Comparison of ENCODE assay signal across 15 mouse cellular contexts in the genomic region with DNA sequence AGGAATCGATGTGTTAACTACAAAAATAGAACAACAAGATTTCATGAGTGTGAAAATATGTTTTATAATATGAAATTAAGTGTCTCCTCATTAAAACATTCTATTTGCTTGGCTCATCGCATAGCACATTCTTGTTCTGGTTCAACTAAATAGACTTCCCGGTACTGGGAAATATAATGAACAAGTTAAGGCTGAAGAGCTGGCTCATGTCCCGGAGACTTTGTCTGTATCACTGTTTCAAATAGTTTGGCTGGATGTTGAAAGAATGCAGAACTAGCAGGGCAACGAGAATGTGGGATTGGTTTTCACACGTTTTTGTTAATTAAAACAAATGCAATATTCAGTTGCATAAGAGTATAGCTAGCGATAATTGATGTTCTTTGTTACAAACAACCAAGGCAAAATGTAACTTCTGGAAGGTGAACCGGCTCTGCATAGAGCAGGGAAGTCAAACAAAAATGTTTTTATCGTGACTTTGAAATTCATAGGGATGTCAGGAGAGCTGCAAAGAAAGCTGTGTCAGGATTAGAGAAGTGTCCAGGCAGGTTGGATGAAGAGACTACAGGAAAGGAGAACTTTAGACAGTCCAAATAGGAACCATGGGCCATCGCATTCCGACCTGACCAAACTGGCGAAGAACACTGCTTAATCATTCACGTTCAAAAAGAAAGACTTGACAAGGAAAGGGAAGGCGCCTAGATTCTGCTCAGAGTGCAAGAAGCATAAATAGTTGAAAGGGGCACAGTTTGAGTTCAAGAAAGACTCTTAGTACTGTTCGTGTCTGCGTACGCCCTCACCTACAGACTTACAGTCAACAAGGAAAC. TPM values are rescaled to one million over a fixed set of nuclear protein-coding genes. Genes with fewer than 3 reads are reported as not detected.
A peak's percentile ranks its signal among the peaks of the same experiment; 100 is the strongest.
DNase-seq lines count a peak whose midpoint lies in the region; ATAC-seq and TF ChIP-seq lines count a peak whose summit lies in the region.
"Had no signal": no experiment of that assay in that cellular context is flagged by ENCODE, and none has a peak within 500 bp of the region (broad histone marks: within the 10 kb centered on the region; RNA-seq: fewer than 3 reads in every experiment).

No protein-coding gene starts in this region.

- 68% methylated on average over 17 of the region's 17 CpGs for WGBS in forebrain, embryonic 15.5 days
- 85% methylated on average over 17 of the region's 17 CpGs for WGBS in forebrain, embryonic 12.5 days
- 64% methylated on average over 17 of the region's 17 CpGs for WGBS in embryonic facial prominence, embryonic 15.5 days
- WGBS in lung, postnatal 0 days = 64% methylated on average over 17 of the region's 17 CpGs
- WGBS in hindbrain, postnatal 0 days = 74% methylated on average over 17 of the region's 17 CpGs

- TF ChIP-seq EP300 in lung, postnatal 0 days (IDR thresholded peaks at IDR 0.05) = no peak

- 0 out of 2 replicates have a peak, but pooled peaks have one; percentile 11 for ATAC-seq in forebrain, embryonic 15.5 days (replicated peaks)
- no peak for ATAC-seq in forebrain, embryonic 12.5 days (ENCODE audit: low FRiP score)
- ATAC-seq in embryonic facial prominence, embryonic 15.5 days (ENCODE audit: insufficient number of reproducible peaks, low FRiP score, low TSS enrichment, low read depth) = no peak
- no peak; the same call in 1 of the 2 replicates for ATAC-seq in lung, postnatal 0 days
- no peak for ATAC-seq in hindbrain, postnatal 0 days
- ATAC-seq: forebrain, postnatal 0 days had no signal

- no peak overlapping the region for H3K27ac ChIP-seq in forebrain, embryonic 15.5 days (replicated peaks)
- H3K27ac ChIP-seq in forebrain, embryonic 12.5 days = no peak overlapping the region
- H3K27ac ChIP-seq in embryonic facial prominence, embryonic 15.5 days (replicated peaks) = peak overlapping the region; percentile 60
- H3K27ac ChIP-seq in lung, postnatal 0 days (ENCODE audit: low read length) = no peak overlapping the region
- H3K27ac ChIP-seq in hindbrain, postnatal 0 days = no peak overlapping the region
- H3K27ac ChIP-seq: hindbrain, embryonic 13.5 days; limb, embryonic 15.5 days; neural tube, embryonic 15.5 days had no signal

- no peaks in the 10 kb centered on the region for H3K4me1 ChIP-seq in forebrain, embryonic 15.5 days
- H3K4me1 ChIP-seq in forebrain, embryonic 12.5 days = no peaks in the 10 kb centered on the region
- H3K4me1 ChIP-seq in embryonic facial prominence, embryonic 15.5 days = no peaks in the 10 kb centered on the region
- H3K4me1 ChIP-seq in lung, postnatal 0 days (ENCODE audit: insufficient read depth, low read depth, low read length) = no peaks in the 10 kb centered on the region
- no peaks in the 10 kb centered on the region for H3K4me1 ChIP-seq in hindbrain, postnatal 0 days (ENCODE audit: insufficient read depth, low read length)
- H3K4me1 ChIP-seq: hindbrain, embryonic 13.5 days; limb, embryonic 15.5 days; neural tube, embryonic 15.5 days had no signal

- no peaks in the 10 kb centered on the region for H3K9me3 ChIP-seq in forebrain, embryonic 15.5 days
- no peaks in the 10 kb centered on the region for H3K9me3 ChIP-seq in forebrain, embryonic 12.5 days
- no peaks in the 10 kb centered on the region for H3K9me3 ChIP-seq in embryonic facial prominence, embryonic 15.5 days (replicated peaks)
- no peaks in the 10 kb centered on the region for H3K9me3 ChIP-seq in lung, postnatal 0 days (ENCODE audit: low read length)
- no peaks in the 10 kb centered on the region for H3K9me3 ChIP-seq in hindbrain, postnatal 0 days (ENCODE audit: low read length)
- H3K9me3 ChIP-seq: hindbrain, embryonic 13.5 days; limb, embryonic 15.5 days; neural tube, embryonic 15.5 days had no signal

- H3K9ac ChIP-seq in forebrain, embryonic 15.5 days (replicated peaks) = no peak overlapping the region
- no peak overlapping the region for H3K9ac ChIP-seq in forebrain, embryonic 12.5 days
- H3K9ac ChIP-seq in embryonic facial prominence, embryonic 15.5 days = no peak overlapping the region
- no peak overlapping the region for H3K9ac ChIP-seq in lung, postnatal 0 days (replicated peaks; ENCODE audit: low read depth)
- no peak overlapping the region for H3K9ac ChIP-seq in hindbrain, postnatal 0 days (replicated peaks; ENCODE audit: low read length)
- H3K9ac ChIP-seq: forebrain, postnatal 0 days; hindbrain, embryonic 13.5 days; limb, embryonic 15.5 days; neural tube, embryonic 15.5 days had no signal

- TF ChIP-seq CTCF in lung, postnatal 0 days (IDR thresholded peaks at IDR 0.05) = no peak
- TF ChIP-seq CTCF in hindbrain, postnatal 0 days (IDR thresholded peaks at IDR 0.05; ENCODE audit: low read depth) = no peak

- H3K4me2 ChIP-seq in forebrain, embryonic 15.5 days (replicated peaks) = no peak overlapping the region
- H3K4me2 ChIP-seq in forebrain, embryonic 12.5 days = no peak overlapping the region
- H3K4me2 ChIP-seq in embryonic facial prominence, embryonic 15.5 days (replicated peaks) = no peak overlapping the region
- 0 out of 2 replicates have a peak overlapping the region, but pooled peaks have one; percentile 15 for H3K4me2 ChIP-seq in lung, postnatal 0 days (replicated peaks; ENCODE audit: low read depth, low read length)
- H3K4me2 ChIP-seq in hindbrain, postnatal 0 days (ENCODE audit: low read depth, low read length) = no peak overlapping the region
- H3K4me2 ChIP-seq: hindbrain, embryonic 13.5 days; limb, embryonic 15.5 days; neural tube, embryonic 15.5 days had no signal

- peak; percentile 19 for DNase-seq in layer of hippocampus, adult 9-11 months
- DNase-seq in layer of hippocampus, adult 9-10 months (ENCODE audit: low spot score) = no peak
- DNase-seq in lung, postnatal 0 days (ENCODE audit: low spot score) = peak; percentile 61
- DNase-seq in hindbrain, postnatal 0 days (ENCODE audit: low spot score) = no peak
- no peak for DNase-seq in urinary bladder, postnatal 36 days (ENCODE audit: low spot score in 2 of 2)
- DNase-seq: adrenal gland, postnatal 25 days; cerebellum, postnatal 25 days; forebrain, postnatal 0 days; midbrain, embryonic 14.5 days had no signal

- no peaks in the 10 kb centered on the region for H3K27me3 ChIP-seq in forebrain, embryonic 15.5 days
- H3K27me3 ChIP-seq in forebrain, embryonic 12.5 days = no peaks in the 10 kb centered on the region
- H3K27me3 ChIP-seq in embryonic facial prominence, embryonic 15.5 days = no peaks in the 10 kb centered on the region
- H3K27me3 ChIP-seq in lung, postnatal 0 days (replicated peaks; ENCODE audit: insufficient read depth, low read length) = no peaks in the 10 kb centered on the region
- H3K27me3 ChIP-seq in hindbrain, postnatal 0 days (ENCODE audit: insufficient read depth, low read length) = no peaks in the 10 kb centered on the region
- H3K27me3 ChIP-seq: hindbrain, embryonic 13.5 days; limb, embryonic 15.5 days; neural tube, embryonic 15.5 days had no signal

- no peaks in the 10 kb centered on the region for H3K36me3 ChIP-seq in forebrain, embryonic 15.5 days
- no peaks in the 10 kb centered on the region for H3K36me3 ChIP-seq in forebrain, embryonic 12.5 days (replicated peaks)
- H3K36me3 ChIP-seq in embryonic facial prominence, embryonic 15.5 days = no peaks in the 10 kb centered on the region
- no peaks in the 10 kb centered on the region for H3K36me3 ChIP-seq in lung, postnatal 0 days (ENCODE audit: insufficient read depth, low read length)
- no peaks in the 10 kb centered on the region for H3K36me3 ChIP-seq in hindbrain, postnatal 0 days (ENCODE audit: insufficient read depth, low read length)
- H3K36me3 ChIP-seq: hindbrain, embryonic 13.5 days; limb, embryonic 15.5 days; neural tube, embryonic 15.5 days had no signal

- H3K4me3 ChIP-seq in forebrain, embryonic 15.5 days = no peak overlapping the region
- H3K4me3 ChIP-seq in forebrain, embryonic 12.5 days (replicated peaks) = no peak overlapping the region
- no peak overlapping the region for H3K4me3 ChIP-seq in embryonic facial prominence, embryonic 15.5 days (replicated peaks)
- no peak overlapping the region for H3K4me3 ChIP-seq in lung, postnatal 0 days (ENCODE audit: low read depth, low read length)
- H3K4me3 ChIP-seq in hindbrain, postnatal 0 days (ENCODE audit: low read length) = no peak overlapping the region
- H3K4me3 ChIP-seq: hindbrain, embryonic 13.5 days; limb, embryonic 15.5 days; neural tube, embryonic 15.5 days had no signal

RNA-seq across cellular contexts. Expression of a gene that starts 58.6 kb away (rescaled TPM):
- 4.7 and 4.9 TPM in 2 replicates for polyA plus RNA-seq in forebrain, embryonic 15.5 days (2015; fragmentation: Nextera tagmentation; extraction: Ambion mirVana)
- polyA plus RNA-seq in forebrain, embryonic 12.5 days (2016; fragmentation: Nextera tagmentation; extraction: Ambion mirVana) = 3.6 and 4.4 TPM in 2 replicates
- 5.6 and 6.8 TPM in 2 replicates for polyA plus RNA-seq in embryonic facial prominence, embryonic 15.5 days (2015; fragmentation: Nextera tagmentation; extraction: Ambion mirVana)
- 5.4 and 5.9 TPM in 2 replicates for polyA plus RNA-seq in lung, postnatal 0 days (2015; fragmentation: Nextera tagmentation; extraction: Ambion mirVana)
- total RNA-seq in hindbrain, postnatal 0 days (2014; rRNA removed) = 9.8 and 16.0 TPM in 2 replicates
- polyA plus RNA-seq in hindbrain, postnatal 0 days (2015; fragmentation: Nextera tagmentation; extraction: Ambion mirVana) = 7.4 and 7.8 TPM in 2 replicates

Comparison
In these comparisons a context has a peak if more than half of its experiments do, and no peak if none do; other contexts are left out.
1. DNase-seq: peak in layer of hippocampus, adult 9-11 months (single experiment) and lung, postnatal 0 days (single experiment); none in layer of hippocampus, adult 9-10 months (single experiment), hindbrain, postnatal 0 days (single experiment) and urinary bladder, postnatal 36 days (0 of 2).